Mouse (Mus musculus): ENCODE results near the gene Cyct. TPM values are rescaled to one million over a fixed set of nuclear protein-coding genes. Genes with fewer than 3 reads are reported as not detected.

Gene Cyct
- polyA plus RNA-seq, 1 experiment from 2014 or later, result not detected

DNA sequence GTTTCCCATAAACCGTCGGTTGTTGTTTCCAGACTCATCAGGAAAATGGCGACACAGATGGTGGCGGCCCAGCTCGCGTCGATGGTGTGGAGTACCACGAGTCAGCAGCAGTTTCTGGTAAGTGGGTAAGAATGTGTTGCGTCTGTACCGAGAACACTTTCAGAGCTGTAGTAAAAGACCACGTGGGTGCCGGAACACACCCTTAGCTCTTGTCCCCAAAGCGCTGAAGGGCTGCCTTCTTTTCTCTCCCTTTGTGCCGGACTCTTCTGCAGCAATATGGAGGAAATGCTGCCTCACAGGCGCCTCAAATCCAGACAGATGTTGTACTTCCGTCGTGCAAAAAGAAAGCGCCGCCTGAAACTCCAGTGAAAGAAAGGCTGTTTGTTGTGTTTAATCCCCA, 18.4 kb upstream of the Cyct start:
- H3K36me3 ChIP-seq (ENCODE audit: control insufficient read depth, insufficient read depth, low read length), result peaks cover 87% of the 10 kb centered on the region
- WGBS, result 96% methylated on average over 19 of the region's 19 CpGs

DNA sequence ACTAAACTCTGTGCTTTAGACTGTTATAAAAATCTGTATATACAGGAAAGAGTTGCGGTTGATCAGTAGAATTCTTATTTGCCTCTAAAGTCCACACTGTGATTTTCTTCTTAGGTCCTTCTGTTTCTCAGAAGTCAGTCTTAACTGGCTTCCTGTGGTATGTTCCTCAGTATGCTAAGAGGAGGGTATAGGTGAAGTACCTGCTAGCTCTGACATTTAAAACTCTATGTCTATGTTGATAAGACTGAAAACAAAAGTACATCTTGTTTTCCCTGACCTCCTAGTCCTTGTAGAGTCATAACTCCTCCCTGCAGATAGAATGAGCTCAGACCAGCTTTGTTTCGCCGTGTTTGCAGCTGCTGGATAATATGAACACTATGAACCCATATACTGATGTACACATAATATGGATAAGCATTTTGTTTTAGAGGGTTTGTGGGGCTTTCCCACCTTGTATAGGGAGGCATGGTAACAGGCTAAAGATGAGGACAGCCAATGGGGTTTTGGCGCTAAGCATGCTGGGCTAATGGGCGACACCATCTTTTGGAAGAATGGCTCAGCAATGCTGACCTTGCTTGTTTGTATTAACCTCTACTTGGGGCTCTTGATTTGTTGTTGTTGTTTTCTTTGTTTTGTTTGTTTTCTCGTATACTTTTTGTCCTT, 14.4 kb upstream of the Cyct start:
- no peaks in the 10 kb centered on the region for H3K27me3 ChIP-seq (replicated peaks; ENCODE audit: control insufficient read depth, insufficient read depth, low read length)
- H3K4me2 ChIP-seq (ENCODE audit: low read depth, low read length), result no peak overlapping the region
- H3K27ac ChIP-seq (replicated peaks; ENCODE audit: low read depth, low read length), result no peak overlapping the region
- no peak for ATAC-seq (ENCODE audit: low read depth)
- no peaks in the 10 kb centered on the region for H3K9me3 ChIP-seq (ENCODE audit: control insufficient read depth, low read length)
- no peak overlapping the region for H3K4me3 ChIP-seq (ENCODE audit: low read depth, low read length)
- peaks cover 62% of the 10 kb centered on the region for H3K36me3 ChIP-seq (ENCODE audit: control insufficient read depth, insufficient read depth, low read length)
- DNase-seq (ENCODE audit: low spot score), result no peak
- WGBS, result 85% methylated on average over 6 of the region's 6 CpGs
- no peak overlapping the region for H3K9ac ChIP-seq (ENCODE audit: low read depth, low read length)
- H3K4me1 ChIP-seq (ENCODE audit: control insufficient read depth, insufficient read depth, low read length), result peaks cover 6% of the 10 kb centered on the region; the same call in 1 of the 2 replicates

More for the DNA sequence above, 18.4 kb upstream of the Cyct start:
- H3K27me3 ChIP-seq (replicated peaks; ENCODE audit: control insufficient read depth, insufficient read depth, low read length), result no peaks in the 10 kb centered on the region
- H3K4me3 ChIP-seq (ENCODE audit: low read depth, low read length), result no peak overlapping the region
- H3K4me1 ChIP-seq (ENCODE audit: control insufficient read depth, insufficient read depth, low read length), result no peaks in the 10 kb centered on the region
- H3K9me3 ChIP-seq (ENCODE audit: control insufficient read depth, low read length), result no peaks in the 10 kb centered on the region
- no peak overlapping the region for H3K9ac ChIP-seq (ENCODE audit: low read depth, low read length)
- DNase-seq (ENCODE audit: low spot score), result no peak
- no peak overlapping the region for H3K27ac ChIP-seq (replicated peaks; ENCODE audit: low read depth, low read length)
- H3K4me2 ChIP-seq (ENCODE audit: low read depth, low read length), result no peak overlapping the region
- no peak for ATAC-seq (ENCODE audit: low read depth)

DNA sequence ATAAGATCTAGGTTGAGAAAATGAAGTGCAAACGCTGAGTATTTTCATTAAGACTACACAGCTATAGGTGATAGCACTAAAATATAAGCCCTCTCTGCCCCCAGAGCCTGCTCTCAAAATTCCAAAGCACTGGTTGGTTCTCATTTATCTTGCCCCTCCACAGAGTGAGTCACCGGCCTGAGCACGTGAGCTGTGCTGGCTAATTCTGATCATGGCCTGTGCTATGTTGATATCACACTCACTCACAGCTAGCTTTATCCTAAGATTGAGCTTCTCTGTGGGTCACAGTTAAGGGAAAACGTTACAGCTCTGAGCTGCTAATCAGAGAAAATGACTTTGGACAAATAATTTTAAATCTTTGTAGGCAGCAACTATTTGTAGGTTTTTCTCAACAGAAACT, 12.0 kb upstream of the Cyct start:
- 86% methylated on average over 4 of the region's 4 CpGs for WGBS
- DNase-seq (ENCODE audit: low spot score), result no peak
- ATAC-seq (ENCODE audit: low read depth), result no peak
- Histone ChIP-seq H3K9ac (ENCODE audit: low read depth, low read length) (no peak overlapping the region), H3K27ac (replicated peaks; ENCODE audit: low read depth, low read length) (no peak overlapping the region), H3K9me3 (ENCODE audit: control insufficient read depth, low read length) (no peaks in the 10 kb centered on the region), H3K27me3 (replicated peaks; ENCODE audit: control insufficient read depth, insufficient read depth, low read length) (no peaks in the 10 kb centered on the region), H3K36me3 (ENCODE audit: control insufficient read depth, insufficient read depth, low read length) (peaks cover 37% of the 10 kb centered on the region), H3K4me3 (ENCODE audit: low read depth, low read length) (no peak overlapping the region), H3K4me2 (ENCODE audit: low read depth, low read length) (no peak overlapping the region), H3K4me1 (ENCODE audit: control insufficient read depth, insufficient read depth, low read length) (peaks cover 6% of the 10 kb centered on the region; the same call in 1 of the 2 replicates)

DNA sequence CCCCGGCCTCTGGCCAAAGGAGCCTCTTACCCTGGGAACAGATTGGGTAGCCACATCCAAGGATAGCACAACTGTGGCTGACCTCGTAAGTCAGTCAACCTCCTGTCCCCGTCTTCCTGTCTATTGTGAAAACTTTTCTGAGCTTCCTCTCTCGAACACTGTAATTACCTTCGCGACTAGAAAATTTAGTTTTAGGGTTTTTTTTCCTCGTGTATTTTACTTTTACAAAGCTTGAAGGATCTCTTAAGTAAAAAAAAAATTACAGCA, 10.3 kb upstream of the Cyct start:
- Histone ChIP-seq H3K4me2 (ENCODE audit: low read depth, low read length) (peak overlapping the region; percentile 77), H3K27ac (replicated peaks; ENCODE audit: low read depth, low read length) (no peak overlapping the region), H3K4me1 (ENCODE audit: control insufficient read depth, insufficient read depth, low read length) (peaks cover 6% of the 10 kb centered on the region; the same call in 1 of the 2 replicates), H3K9me3 (ENCODE audit: control insufficient read depth, low read length) (no peaks in the 10 kb centered on the region), H3K9ac (ENCODE audit: low read depth, low read length) (peak overlapping the region; percentile 85), H3K4me3 (ENCODE audit: low read depth, low read length) (peak overlapping the region; percentile 97), H3K27me3 (replicated peaks; ENCODE audit: control insufficient read depth, insufficient read depth, low read length) (no peaks in the 10 kb centered on the region), H3K36me3 (ENCODE audit: control insufficient read depth, insufficient read depth, low read length) (peaks cover 24% of the 10 kb centered on the region; the same call in 1 of the 2 replicates)
- 3% methylated on average over 7 of the region's 7 CpGs for WGBS
- ATAC-seq (ENCODE audit: low read depth), result no peak
- no peak for DNase-seq (ENCODE audit: low spot score)

DNA sequence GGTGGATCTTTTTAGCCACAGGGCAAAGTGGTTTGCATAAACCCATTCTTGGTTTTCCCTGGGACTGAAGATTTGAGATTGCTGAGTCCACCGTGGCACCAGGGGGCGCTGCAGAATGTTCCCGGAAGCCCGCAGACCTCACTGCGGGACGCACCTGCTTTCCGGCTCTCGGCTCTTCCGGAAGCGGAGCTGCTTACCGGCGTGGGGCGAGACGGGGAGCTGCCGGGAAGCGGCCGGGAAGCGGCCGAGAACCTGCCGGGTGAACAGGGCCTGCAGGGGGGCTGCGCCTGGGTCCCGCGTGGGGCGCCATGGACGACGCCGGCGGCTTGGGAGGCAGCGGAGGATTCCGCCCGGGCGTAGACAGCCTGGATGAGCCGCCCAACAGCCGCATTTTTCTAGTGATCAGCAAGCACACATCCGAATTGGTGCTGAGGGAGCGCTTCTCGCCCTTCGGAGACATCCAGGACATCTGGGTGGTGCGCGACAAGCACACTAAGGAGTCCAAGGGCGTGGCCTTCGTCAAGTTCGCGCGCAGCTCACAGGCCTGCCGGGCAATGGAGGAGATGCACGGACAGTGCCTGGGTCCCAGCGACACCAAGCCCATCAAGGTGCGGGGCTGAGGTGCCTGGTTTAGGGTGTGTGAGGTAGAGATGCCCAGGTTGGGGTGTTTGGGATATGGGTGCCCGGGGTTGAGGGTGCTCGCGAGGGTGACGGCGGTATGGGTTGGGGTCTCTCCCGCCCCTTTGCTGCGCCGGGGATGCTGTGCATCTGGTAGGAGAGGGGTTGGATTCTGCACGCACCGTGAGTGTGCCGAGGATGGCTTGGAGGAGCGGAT, 9.8 kb upstream of the Cyct start, which contains the start of gene Rbm45:
TSS of gene Rbm45 (plus strand) at position 164 of the 835 bp plus-strand sequence.
- DNase-seq (ENCODE audit: low spot score), result peak; percentile 93
- WGBS, result 0% methylated on average over 41 of the region's 61 CpGs

DNA sequence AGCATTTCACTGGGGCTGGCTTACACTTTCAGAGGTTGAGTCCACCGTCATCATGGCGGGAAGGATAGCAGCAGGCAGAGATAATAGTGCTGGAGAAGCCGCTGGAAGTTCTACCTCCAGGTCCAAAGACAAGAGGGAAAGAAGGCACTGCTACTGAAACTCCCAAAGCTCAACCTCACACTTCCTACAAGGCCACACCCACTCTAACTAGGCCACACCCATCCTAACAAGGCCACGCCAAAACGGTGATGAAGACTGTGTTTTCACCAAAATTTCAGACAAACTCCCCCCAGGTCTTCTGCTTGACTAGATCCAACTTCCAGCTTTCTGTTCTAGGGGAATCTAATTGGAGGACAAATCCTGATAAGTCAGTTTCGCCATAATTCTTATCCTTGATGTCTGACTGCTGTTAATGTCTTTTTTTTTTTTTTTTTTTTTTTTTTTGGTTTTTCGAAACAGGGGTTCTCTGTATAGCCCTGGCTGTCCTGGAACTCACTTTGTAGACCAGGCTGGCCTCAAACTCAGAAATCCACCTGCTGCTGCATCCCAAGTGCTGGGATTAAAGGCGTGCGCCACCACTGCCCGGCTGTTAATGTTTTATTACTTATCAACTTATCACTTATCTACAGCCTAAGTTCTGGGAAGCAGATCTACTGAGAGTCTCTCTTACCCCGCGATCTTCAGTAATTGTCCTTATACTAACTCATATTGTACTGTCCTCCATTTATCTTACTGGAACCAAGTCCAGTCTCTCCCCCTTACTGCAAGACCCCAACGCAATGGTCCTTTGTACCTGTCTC, 8.8 kb upstream of the Cyct start:
- no peak for ATAC-seq (ENCODE audit: low read depth)
- H3K4me2 ChIP-seq (ENCODE audit: low read depth, low read length), result no peak overlapping the region
- WGBS, result 74% methylated on average over 12 of the region's 13 CpGs

More for the DNA sequence above, 9.8 kb upstream of the Cyct start, which contains the start of gene Rbm45:
- Histone ChIP-seq H3K36me3 (ENCODE audit: control insufficient read depth, insufficient read depth, low read length) (peaks cover 18% of the 10 kb centered on the region; the same call in 1 of the 2 replicates), H3K27me3 (replicated peaks; ENCODE audit: control insufficient read depth, insufficient read depth, low read length) (no peaks in the 10 kb centered on the region), H3K9ac (ENCODE audit: low read depth, low read length) (peak within 1 kb of the TSS; percentile 85), H3K4me3 (ENCODE audit: low read depth, low read length) (peak within 1 kb of the TSS; percentile 97), H3K9me3 (ENCODE audit: control insufficient read depth, low read length) (no peaks in the 10 kb centered on the region), H3K4me2 (ENCODE audit: low read depth, low read length) (peak within 1 kb of the TSS; percentile 77), H3K4me1 (ENCODE audit: control insufficient read depth, insufficient read depth, low read length) (peaks cover 6% of the 10 kb centered on the region; the same call in 1 of the 2 replicates), H3K27ac (replicated peaks; ENCODE audit: low read depth, low read length) (peak within 1 kb of the TSS; percentile 65)
- peak; percentile 92 for ATAC-seq (ENCODE audit: low read depth)

DNA sequence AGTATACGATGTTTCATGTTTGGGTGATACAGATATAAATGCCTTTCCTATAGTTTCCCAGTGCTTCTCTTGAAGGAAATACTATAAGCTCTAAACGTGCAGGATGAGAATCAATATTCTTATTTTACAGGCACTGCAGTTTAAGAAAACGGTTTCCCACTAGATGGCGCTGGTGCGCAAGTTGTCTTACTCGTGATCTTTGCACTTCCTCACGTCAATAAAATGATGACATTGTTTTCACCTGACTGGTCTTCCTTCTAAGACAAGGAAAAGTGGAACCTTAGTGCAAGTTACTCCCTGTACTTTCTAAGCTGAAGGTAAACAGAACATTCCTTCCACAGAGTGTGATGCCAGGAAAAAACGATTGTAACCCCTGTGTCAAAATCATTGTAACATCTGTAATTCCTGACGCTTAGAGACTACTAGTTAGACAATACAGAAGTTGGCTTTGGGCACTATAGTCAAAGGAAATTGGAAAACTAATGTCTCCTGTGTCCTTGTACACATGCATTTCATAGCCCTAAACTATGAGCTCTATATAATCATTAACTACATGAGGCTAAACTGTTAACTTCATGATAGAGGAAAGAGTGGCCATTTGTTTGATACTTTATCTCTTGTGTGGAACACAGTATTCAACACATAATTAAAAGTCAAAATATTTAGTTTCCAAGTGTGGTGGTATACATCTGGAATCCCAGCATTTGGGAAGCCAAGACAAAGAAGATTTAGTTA, 7.1 kb upstream of the Cyct start:
- peak; percentile 89 for DNase-seq (ENCODE audit: low spot score)
- H3K36me3 ChIP-seq (ENCODE audit: control insufficient read depth, insufficient read depth, low read length), result no peaks in the 10 kb centered on the region
- H3K27me3 ChIP-seq (replicated peaks; ENCODE audit: control insufficient read depth, insufficient read depth, low read length), result no peaks in the 10 kb centered on the region
- no peak overlapping the region for H3K27ac ChIP-seq (replicated peaks; ENCODE audit: low read depth, low read length)
- H3K4me1 ChIP-seq (ENCODE audit: control insufficient read depth, insufficient read depth, low read length), result peaks cover 6% of the 10 kb centered on the region; the same call in 1 of the 2 replicates
- H3K9me3 ChIP-seq (ENCODE audit: control insufficient read depth, low read length), result no peaks in the 10 kb centered on the region
- H3K4me2 ChIP-seq (ENCODE audit: low read depth, low read length), result no peak overlapping the region
- WGBS, result 17% methylated on average over 9 of the region's 9 CpGs
- no peak for ATAC-seq (ENCODE audit: low read depth)
- H3K9ac ChIP-seq (ENCODE audit: low read depth, low read length), result no peak overlapping the region
- H3K4me3 ChIP-seq (ENCODE audit: low read depth, low read length), result no peak overlapping the region

More for the DNA sequence above, 8.8 kb upstream of the Cyct start:
- peak overlapping the region; percentile 8; the same call in 1 of the 2 replicates for H3K9ac ChIP-seq (ENCODE audit: low read depth, low read length)
- no peak for DNase-seq (ENCODE audit: low spot score)
- no peaks in the 10 kb centered on the region for H3K9me3 ChIP-seq (ENCODE audit: control insufficient read depth, low read length)
- H3K4me1 ChIP-seq (ENCODE audit: control insufficient read depth, insufficient read depth, low read length), result peaks cover 6% of the 10 kb centered on the region; the same call in 1 of the 2 replicates
- H3K4me3 ChIP-seq (ENCODE audit: low read depth, low read length), result no peak overlapping the region
- H3K27me3 ChIP-seq (replicated peaks; ENCODE audit: control insufficient read depth, insufficient read depth, low read length), result no peaks in the 10 kb centered on the region
- H3K36me3 ChIP-seq (ENCODE audit: control insufficient read depth, insufficient read depth, low read length), result peaks cover 12% of the 10 kb centered on the region; the same call in 1 of the 2 replicates
- no peak overlapping the region for H3K27ac ChIP-seq (replicated peaks; ENCODE audit: low read depth, low read length)

DNA sequence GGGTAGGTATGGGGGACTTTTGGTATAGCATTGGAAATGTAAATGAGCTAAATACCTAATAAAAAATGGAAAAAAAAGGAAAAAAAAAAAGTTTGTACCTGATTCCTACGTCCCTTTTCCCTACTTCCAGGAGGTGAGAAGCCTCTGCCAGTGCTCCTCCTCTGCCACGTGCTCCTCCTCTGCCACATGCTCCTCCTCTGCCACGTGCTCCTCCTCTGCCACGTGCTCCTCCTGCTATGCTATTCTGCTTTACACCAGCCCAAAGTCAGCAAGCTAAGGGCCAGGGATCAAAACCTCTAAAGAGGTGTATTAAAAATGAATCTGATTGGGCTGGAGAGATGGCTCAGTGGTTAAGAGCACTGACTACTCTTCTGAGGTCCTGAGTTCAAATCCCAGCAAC, 5.6 kb upstream of the Cyct start:
- H3K27me3 ChIP-seq (replicated peaks; ENCODE audit: control insufficient read depth, insufficient read depth, low read length), result no peaks in the 10 kb centered on the region
- no peak overlapping the region for H3K4me2 ChIP-seq (ENCODE audit: low read depth, low read length)
- no peak overlapping the region for H3K9ac ChIP-seq (ENCODE audit: low read depth, low read length)
- no peaks in the 10 kb centered on the region for H3K9me3 ChIP-seq (ENCODE audit: control insufficient read depth, low read length)
- H3K4me3 ChIP-seq (ENCODE audit: low read depth, low read length), result no peak overlapping the region
- no peak for ATAC-seq (ENCODE audit: low read depth)
- no peak overlapping the region for H3K27ac ChIP-seq (replicated peaks; ENCODE audit: low read depth, low read length)
- peaks cover 2% of the 10 kb centered on the region; the same call in 1 of the 2 replicates for H3K4me1 ChIP-seq (ENCODE audit: control insufficient read depth, insufficient read depth, low read length)
- 69% methylated on average over 4 of the region's 4 CpGs for WGBS
- H3K36me3 ChIP-seq (ENCODE audit: control insufficient read depth, insufficient read depth, low read length), result no peaks in the 10 kb centered on the region
- DNase-seq (ENCODE audit: low spot score), result no peak

Measured in embryonic facial prominence, embryonic 14.5 days (tissue).